Mouse (Mus musculus): ENCODE results near the gene Limch1. TPM values are rescaled to one million over a fixed set of nuclear protein-coding genes. Genes with fewer than 3 reads are reported as not detected.

Gene Limch1
- polyA plus RNA-seq, 1 experiment from 2014 or later: 55.6 TPM

DNA sequence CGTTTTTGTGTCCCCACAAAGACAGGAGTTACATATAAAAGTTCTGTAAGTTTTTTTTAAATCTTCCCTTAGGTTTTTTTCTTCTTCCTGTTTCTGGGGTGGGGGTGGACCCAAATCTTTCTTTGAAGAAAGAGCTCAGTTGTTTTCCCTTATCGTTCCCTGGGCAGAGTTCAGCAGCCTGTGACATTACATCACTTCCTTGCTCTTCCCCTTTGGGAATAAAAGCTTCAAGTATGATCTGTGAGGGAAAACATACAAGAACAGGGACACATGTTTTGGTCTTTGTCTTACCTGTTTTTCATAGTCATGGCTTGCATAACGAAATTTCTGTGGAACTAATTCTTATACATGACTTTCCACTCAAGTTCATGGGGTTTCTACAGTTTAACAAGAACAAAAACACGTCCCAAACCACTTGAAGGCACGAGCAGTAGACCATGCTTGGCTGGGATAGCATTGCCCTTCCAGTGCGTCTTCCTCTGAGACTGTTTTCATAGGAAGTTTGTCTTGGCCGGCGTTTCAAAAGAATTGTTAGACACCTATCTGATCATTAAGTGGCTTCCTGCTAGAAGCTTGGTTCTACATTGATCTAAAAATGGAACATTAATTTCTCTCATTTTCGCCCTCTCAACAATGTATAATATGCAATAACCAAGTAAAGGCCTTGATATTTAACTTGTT, 150.0 kb downstream of the Limch1 start:
- no peak overlapping the region for H3K9ac ChIP-seq (ENCODE audit: low read length)
- no peak overlapping the region for H3K4me3 ChIP-seq (ENCODE audit: low read depth, low read length)
- no peak overlapping the region for H3K4me2 ChIP-seq (ENCODE audit: low read length)
- DNase-seq (ENCODE audit: low spot score) (no peak), ATAC-seq (no peak)
- no peaks in the 10 kb centered on the region for H3K36me3 ChIP-seq (ENCODE audit: control insufficient read depth, insufficient read depth, low read length)
- no peaks in the 10 kb centered on the region for H3K27me3 ChIP-seq (replicated peaks; ENCODE audit: control insufficient read depth, insufficient read depth, low read length)
- H3K4me1 ChIP-seq (ENCODE audit: control insufficient read depth, insufficient read depth, low read length): no peaks in the 10 kb centered on the region
- WGBS: 85% methylated on average over 9 of the region's 9 CpGs
- no peaks in the 10 kb centered on the region for H3K9me3 ChIP-seq (replicated peaks; ENCODE audit: control insufficient read depth, low read length)
- H3K27ac ChIP-seq (ENCODE audit: low read depth, low read length): no peak overlapping the region

DNA sequence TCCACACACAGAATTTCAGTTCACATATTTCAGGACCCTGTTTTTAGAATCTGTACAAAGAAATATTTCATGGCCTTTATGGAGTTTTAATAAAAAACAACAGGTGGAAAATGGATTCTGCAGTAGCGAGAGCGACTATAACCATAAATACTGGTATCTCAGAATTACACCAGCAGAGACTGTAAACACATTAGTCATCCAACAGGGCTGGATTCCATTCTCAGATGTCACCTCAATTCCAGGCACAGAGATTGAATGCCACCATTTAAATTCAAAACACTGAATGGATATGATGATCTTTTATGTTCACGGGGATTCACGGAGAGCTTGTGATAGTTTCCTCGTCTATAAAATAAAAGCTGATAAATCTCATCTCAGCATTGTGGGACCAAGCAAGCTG, 152.0 kb downstream of the Limch1 start:
- H3K4me3 ChIP-seq (ENCODE audit: low read depth, low read length): no peak overlapping the region
- H3K4me1 ChIP-seq (ENCODE audit: control insufficient read depth, insufficient read depth, low read length): no peaks in the 10 kb centered on the region
- no peaks in the 10 kb centered on the region for H3K27me3 ChIP-seq (replicated peaks; ENCODE audit: control insufficient read depth, insufficient read depth, low read length)
- no peaks in the 10 kb centered on the region for H3K9me3 ChIP-seq (replicated peaks; ENCODE audit: control insufficient read depth, low read length)
- no peak overlapping the region for H3K9ac ChIP-seq (ENCODE audit: low read length)
- 91% methylated on average over 5 of the region's 5 CpGs for WGBS
- DNase-seq (ENCODE audit: low spot score) (no peak), ATAC-seq (no peak)
- H3K36me3 ChIP-seq (ENCODE audit: control insufficient read depth, insufficient read depth, low read length): no peaks in the 10 kb centered on the region
- no peak overlapping the region for H3K27ac ChIP-seq (ENCODE audit: low read depth, low read length)
- no peak overlapping the region for H3K4me2 ChIP-seq (ENCODE audit: low read length)

DNA sequence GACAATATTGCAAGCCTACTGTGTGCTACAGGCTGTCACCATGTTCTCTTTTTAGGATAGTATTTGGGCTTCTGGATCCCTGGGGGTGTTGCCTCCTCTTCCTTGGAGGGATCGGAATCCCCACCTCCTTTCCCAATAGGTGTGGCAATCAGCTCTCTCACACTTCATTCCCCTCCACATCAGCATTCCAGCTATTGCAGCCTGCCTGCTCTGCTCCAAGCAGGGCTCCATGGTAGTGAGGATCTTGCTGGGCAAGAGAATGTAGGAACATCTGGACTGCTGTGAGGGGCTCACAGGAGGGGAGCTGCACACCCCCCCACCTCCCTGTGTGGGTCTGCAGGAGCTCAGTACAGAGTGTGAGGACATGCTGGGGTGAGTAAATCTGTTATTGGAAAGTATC, 152.6 kb downstream of the Limch1 start:
- Histone ChIP-seq H3K4me1 (ENCODE audit: control insufficient read depth, insufficient read depth, low read length) (no peaks in the 10 kb centered on the region), H3K9me3 (replicated peaks; ENCODE audit: control insufficient read depth, low read length) (no peaks in the 10 kb centered on the region), H3K4me3 (ENCODE audit: low read depth, low read length) (no peak overlapping the region), H3K27me3 (replicated peaks; ENCODE audit: control insufficient read depth, insufficient read depth, low read length) (no peaks in the 10 kb centered on the region), H3K9ac (ENCODE audit: low read length) (no peak overlapping the region), H3K36me3 (ENCODE audit: control insufficient read depth, insufficient read depth, low read length) (no peaks in the 10 kb centered on the region), H3K27ac (ENCODE audit: low read depth, low read length) (no peak overlapping the region), H3K4me2 (ENCODE audit: low read length) (no peak overlapping the region)
- ATAC-seq: no peak
- 89% methylated on average over 1 of the region's 1 CpGs for whole genome bisulfite sequencing
- no peak for DNase-seq (ENCODE audit: low spot score)

DNA sequence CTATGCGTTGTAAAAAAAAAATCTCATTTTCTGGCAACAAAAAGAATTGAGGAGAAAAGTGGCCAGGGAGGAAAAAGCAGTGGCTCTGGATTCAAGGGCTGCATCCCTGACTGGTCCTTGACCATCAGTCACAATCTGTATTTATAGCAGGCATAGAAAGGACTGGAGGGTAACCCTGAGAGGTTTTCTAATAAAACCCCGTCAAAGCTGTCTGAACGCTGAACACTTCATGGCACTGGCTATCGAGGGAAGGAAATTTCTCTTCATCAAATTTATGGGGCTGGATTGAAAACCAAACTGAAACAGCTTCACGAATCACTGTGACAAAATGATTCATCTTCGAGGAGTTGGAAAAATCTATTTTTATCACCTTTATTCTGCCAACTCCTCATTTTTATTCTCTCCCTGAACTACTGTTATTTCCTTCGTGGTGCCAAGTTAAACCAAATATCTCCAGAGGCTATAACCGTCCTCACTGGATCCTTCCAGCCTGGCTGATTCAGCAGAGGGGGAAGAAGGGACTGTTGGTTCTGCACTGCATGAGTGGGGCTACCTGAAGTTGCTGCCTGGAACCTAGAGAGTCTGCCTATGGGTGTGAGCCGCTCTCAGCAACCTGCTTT, 153.3 kb downstream of the Limch1 start:
- DNase-seq (ENCODE audit: low spot score): no peak
- Histone ChIP-seq H3K4me2 (ENCODE audit: low read length) (no peak overlapping the region), H3K9me3 (replicated peaks; ENCODE audit: control insufficient read depth, low read length) (no peaks in the 10 kb centered on the region), H3K36me3 (ENCODE audit: control insufficient read depth, insufficient read depth, low read length) (no peaks in the 10 kb centered on the region), H3K4me3 (ENCODE audit: low read depth, low read length) (no peak overlapping the region), H3K27ac (ENCODE audit: low read depth, low read length) (no peak overlapping the region), H3K9ac (ENCODE audit: low read length) (no peak overlapping the region), H3K27me3 (replicated peaks; ENCODE audit: control insufficient read depth, insufficient read depth, low read length) (no peaks in the 10 kb centered on the region), H3K4me1 (ENCODE audit: control insufficient read depth, insufficient read depth, low read length) (no peaks in the 10 kb centered on the region)
- 91% methylated on average over 9 of the region's 9 CpGs for WGBS
- ATAC-seq: no peak

DNA sequence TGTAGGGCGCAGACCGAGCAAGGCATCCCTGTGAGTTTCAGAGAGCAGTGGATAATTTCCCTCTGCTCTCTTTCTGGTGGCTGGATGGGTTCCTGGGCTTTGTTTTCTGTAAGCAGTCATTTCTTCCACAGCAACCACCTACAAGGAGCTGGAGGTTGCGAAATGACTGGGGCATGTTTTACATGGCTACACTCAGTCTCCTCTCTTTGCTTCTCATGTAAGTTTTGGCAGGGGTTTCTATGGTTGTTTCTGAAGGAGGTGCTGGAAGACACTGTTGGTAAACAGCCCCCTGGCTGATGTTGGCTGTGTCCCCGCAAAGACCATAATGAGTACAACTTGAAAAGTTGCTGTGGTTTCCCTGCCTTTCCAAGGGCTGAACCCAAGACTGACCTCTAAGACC, 155.5 kb downstream of the Limch1 start:
- H3K36me3 ChIP-seq (ENCODE audit: control insufficient read depth, insufficient read depth, low read length): no peaks in the 10 kb centered on the region
- H3K27ac ChIP-seq (ENCODE audit: low read depth, low read length): no peak overlapping the region
- no peak for DNase-seq (ENCODE audit: low spot score)
- ATAC-seq: no peak
- H3K27me3 ChIP-seq (replicated peaks; ENCODE audit: control insufficient read depth, insufficient read depth, low read length): no peaks in the 10 kb centered on the region
- H3K9ac ChIP-seq (ENCODE audit: low read length): no peak overlapping the region
- H3K4me3 ChIP-seq (ENCODE audit: low read depth, low read length): no peak overlapping the region
- 95% methylated on average over 4 of the region's 4 CpGs for WGBS
- H3K4me1 ChIP-seq (ENCODE audit: control insufficient read depth, insufficient read depth, low read length): no peaks in the 10 kb centered on the region
- H3K9me3 ChIP-seq (replicated peaks; ENCODE audit: control insufficient read depth, low read length): no peaks in the 10 kb centered on the region
- no peak overlapping the region for H3K4me2 ChIP-seq (ENCODE audit: low read length)

DNA sequence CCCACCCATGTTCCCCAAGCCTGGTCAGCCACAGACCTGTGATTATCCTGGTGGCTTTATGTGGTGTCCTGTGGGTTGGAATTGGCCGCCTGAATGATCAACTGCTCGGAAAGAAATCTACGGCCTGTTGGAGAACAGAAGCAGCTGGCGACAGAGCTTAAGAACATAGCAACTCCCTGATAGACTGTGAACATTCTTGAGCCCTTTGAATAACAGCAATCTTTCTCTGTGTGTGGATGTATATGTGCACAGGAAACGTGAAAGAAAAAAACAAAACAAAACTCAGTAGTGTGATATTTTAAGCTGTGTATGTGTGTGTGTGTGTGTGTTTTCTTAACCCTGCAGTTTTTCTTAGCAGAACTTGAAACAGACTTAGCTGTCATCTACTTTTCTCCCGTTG, 159.2 kb downstream of the Limch1 start:
- Histone ChIP-seq H3K36me3 (ENCODE audit: control insufficient read depth, insufficient read depth, low read length) (no peaks in the 10 kb centered on the region), H3K9me3 (replicated peaks; ENCODE audit: control insufficient read depth, low read length) (no peaks in the 10 kb centered on the region), H3K27me3 (replicated peaks; ENCODE audit: control insufficient read depth, insufficient read depth, low read length) (no peaks in the 10 kb centered on the region), H3K9ac (ENCODE audit: low read length) (no peak overlapping the region), H3K4me2 (ENCODE audit: low read length) (no peak overlapping the region), H3K27ac (ENCODE audit: low read depth, low read length) (no peak overlapping the region), H3K4me1 (ENCODE audit: control insufficient read depth, insufficient read depth, low read length) (no peaks in the 10 kb centered on the region), H3K4me3 (ENCODE audit: low read depth, low read length) (no peak overlapping the region)
- ATAC-seq (no peak), DNase-seq (ENCODE audit: low spot score) (no peak)
- WGBS: 86% methylated on average over 6 of the region's 6 CpGs

DNA sequence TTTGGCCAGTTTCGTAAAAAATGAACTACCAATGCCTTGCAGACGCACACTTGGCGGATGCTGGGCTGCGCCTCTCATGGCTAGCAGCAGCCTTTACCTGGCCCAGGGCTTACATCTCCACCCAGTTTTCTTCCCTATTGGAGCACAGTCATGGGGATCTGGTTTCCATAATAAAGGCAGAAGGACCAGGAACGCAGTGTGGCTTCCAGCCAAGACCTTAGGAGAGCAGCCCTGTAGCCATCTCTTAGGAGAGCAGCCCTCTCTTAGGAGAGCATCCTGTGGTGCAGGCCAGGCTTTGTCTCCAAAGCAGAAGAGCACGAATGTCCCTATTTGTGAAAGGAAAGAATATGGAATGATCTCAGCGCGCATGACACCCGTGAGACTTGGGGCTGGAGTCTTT, 163.3 kb downstream of the Limch1 start:
- Histone ChIP-seq H3K27ac (ENCODE audit: low read depth, low read length) (no peak overlapping the region), H3K36me3 (ENCODE audit: control insufficient read depth, insufficient read depth, low read length) (no peaks in the 10 kb centered on the region), H3K4me3 (ENCODE audit: low read depth, low read length) (no peak overlapping the region), H3K4me2 (ENCODE audit: low read length) (no peak overlapping the region), H3K9me3 (replicated peaks; ENCODE audit: control insufficient read depth, low read length) (no peaks in the 10 kb centered on the region), H3K27me3 (replicated peaks; ENCODE audit: control insufficient read depth, insufficient read depth, low read length) (no peaks in the 10 kb centered on the region), H3K9ac (ENCODE audit: low read length) (no peak overlapping the region), H3K4me1 (ENCODE audit: control insufficient read depth, insufficient read depth, low read length) (peaks cover 3% of the 10 kb centered on the region; the same call in 1 of the 2 replicates)
- WGBS: 84% methylated on average over 9 of the region's 9 CpGs
- no peak for ATAC-seq
- DNase-seq (ENCODE audit: low spot score): no peak

DNA sequence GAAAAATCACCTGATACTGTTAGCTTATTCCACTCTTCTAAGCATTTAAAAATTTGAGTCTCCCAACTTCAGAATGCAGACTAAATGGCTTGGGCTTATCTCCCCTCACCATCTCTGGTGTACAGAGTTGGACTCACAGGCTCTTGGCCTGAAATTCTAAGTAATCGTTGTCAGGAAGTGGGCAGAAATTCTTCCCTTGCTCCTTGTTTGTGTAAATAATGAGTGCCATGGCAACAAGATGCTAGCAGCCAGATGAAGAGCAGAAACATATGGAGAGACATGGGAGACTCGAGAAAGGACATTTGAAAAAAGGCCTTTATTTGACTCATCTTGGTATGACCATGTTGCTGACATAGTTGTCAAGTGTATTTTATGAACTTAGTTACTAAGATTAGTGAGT, 164.3 kb downstream of the Limch1 start:
- H3K27me3 ChIP-seq (replicated peaks; ENCODE audit: control insufficient read depth, insufficient read depth, low read length): no peaks in the 10 kb centered on the region
- no peak overlapping the region for H3K4me3 ChIP-seq (ENCODE audit: low read depth, low read length)
- 70% methylated on average over 2 of the region's 2 CpGs for WGBS
- H3K9ac ChIP-seq (ENCODE audit: low read length): no peak overlapping the region
- H3K4me2 ChIP-seq (ENCODE audit: low read length): no peak overlapping the region
- H3K4me1 ChIP-seq (ENCODE audit: control insufficient read depth, insufficient read depth, low read length): peaks cover 3% of the 10 kb centered on the region; the same call in 1 of the 2 replicates
- no peak overlapping the region for H3K27ac ChIP-seq (ENCODE audit: low read depth, low read length)
- no peak for ATAC-seq
- H3K9me3 ChIP-seq (replicated peaks; ENCODE audit: control insufficient read depth, low read length): no peaks in the 10 kb centered on the region
- DNase-seq (ENCODE audit: low spot score): peak; percentile 37
- no peaks in the 10 kb centered on the region for H3K36me3 ChIP-seq (ENCODE audit: control insufficient read depth, insufficient read depth, low read length)

DNA sequence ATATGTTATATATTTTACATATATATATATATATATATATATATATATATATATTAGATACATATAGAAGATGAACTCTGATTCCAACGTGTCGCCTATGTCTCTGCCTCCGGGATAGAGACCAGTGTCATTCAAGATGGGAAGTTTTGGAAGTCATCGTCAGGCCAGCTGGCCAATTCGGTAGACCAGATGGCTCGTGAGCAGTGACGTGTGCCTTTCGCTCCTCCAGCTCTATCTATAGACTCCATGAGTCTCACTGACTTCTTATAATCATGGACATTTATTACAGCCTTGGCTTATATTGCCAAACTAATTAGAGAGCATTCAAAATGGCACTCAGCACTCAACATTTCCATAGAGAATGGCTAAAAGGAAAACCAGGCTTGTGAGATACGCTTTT, 165.0 kb downstream of the Limch1 start:
- no peak for ATAC-seq
- no peak for DNase-seq (ENCODE audit: low spot score)

More for the DNA sequence above, 165.0 kb downstream of the Limch1 start:
- Histone ChIP-seq H3K4me1 (ENCODE audit: control insufficient read depth, insufficient read depth, low read length) (peaks cover 3% of the 10 kb centered on the region; the same call in 1 of the 2 replicates), H3K4me2 (ENCODE audit: low read length) (no peak overlapping the region), H3K9ac (ENCODE audit: low read length) (no peak overlapping the region), H3K9me3 (replicated peaks; ENCODE audit: control insufficient read depth, low read length) (no peaks in the 10 kb centered on the region), H3K4me3 (ENCODE audit: low read depth, low read length) (no peak overlapping the region), H3K27ac (ENCODE audit: low read depth, low read length) (no peak overlapping the region), H3K27me3 (replicated peaks; ENCODE audit: control insufficient read depth, insufficient read depth, low read length) (no peaks in the 10 kb centered on the region), H3K36me3 (ENCODE audit: control insufficient read depth, insufficient read depth, low read length) (no peaks in the 10 kb centered on the region)
- WGBS: 90% methylated on average over 9 of the region's 9 CpGs
